Mouse (Mus musculus) midbrain, postnatal 0 days (tissue): ENCODE measurements at regions not wholly inside any gene's neighbourhood (a gene's known extent, or its start where the extent isn't known, plus 50 kb on each side); places are given as distances from the start of the nearest gene placed in this dataset.

ENCODE experiments used
- ATAC-seq: fragments of 200-750 bp; cut with Nextera tagmentation; 2 replicates; pipeline ENCODE4 v1.8.0; 2017; ENCODE audit warnings: moderate number of reproducible peaks, mild to moderate bottlenecking, moderate TSS enrichment, moderate library complexity; ENCODE audit not compliant: low FRiP score
- DNase-seq: peaks from one replicate; pipeline ENCODE4 v3.0.0-alpha.2; 2015; ENCODE audit warnings: low spot score
- H3K27ac ChIP-seq: fragments of 300-500 bp; sonication (generic); 2 replicates; pipeline ENCODE4 v1.5.1; 2014; ENCODE audit warnings: low read depth, mild to moderate bottlenecking, low read length, mixed read lengths
- H3K27me3 ChIP-seq: fragments of 300-500 bp; sonication (generic); 2 replicates; pipeline ENCODE4 v1.6.1; 2014; ENCODE audit warnings: low read length, control low read depth, mixed read lengths; ENCODE audit not compliant: insufficient read depth
- H3K36me3 ChIP-seq: fragments of 300-500 bp; sonication (generic); 2 replicates; pipeline ENCODE4 v1.6.1; 2014; ENCODE audit warnings: low read length, control low read depth, mixed read lengths; ENCODE audit not compliant: insufficient read depth
- H3K4me1 ChIP-seq: fragments of 300-500 bp; sonication (generic); 2 replicates; pipeline ENCODE4 v1.6.1; 2014; ENCODE audit warnings: mild to moderate bottlenecking, control low read depth, antibody characterized with exemption, low read length, mixed read lengths; ENCODE audit not compliant: insufficient read depth
- H3K4me2 ChIP-seq: fragments of 300-500 bp; sonication (generic); 2 replicates; pipeline ENCODE4 v1.6.1; 2014; ENCODE audit warnings: low read depth, mild to moderate bottlenecking, low read length, mixed read lengths; ENCODE audit not compliant: poor library complexity, severe bottlenecking
- H3K4me3 ChIP-seq: fragments of 300-500 bp; sonication (generic); 2 replicates; pipeline ENCODE4 v1.5.1; 2014; ENCODE audit warnings: low read depth, mild to moderate bottlenecking, low read length, moderate library complexity
- H3K9ac ChIP-seq: fragments of 300-500 bp; sonication (generic); replicated peaks from 2 replicates; pipeline ENCODE4 v1.6.1; 2014; ENCODE audit warnings: mild to moderate bottlenecking, low read length, moderate library complexity, mixed read lengths; ENCODE audit not compliant: poor library complexity, severe bottlenecking
- H3K9me3 ChIP-seq: fragments of 300-500 bp; sonication (generic); 2 replicates; pipeline ENCODE4 v1.6.1; 2016; ENCODE audit warnings: low read length, control low read depth
- CTCF ChIP-seq: IDR thresholded peaks from 2 replicates; pipeline ENCODE4 v1.5.1; 2016; ENCODE audit warnings: antibody characterized with exemption, mild to moderate bottlenecking
- WGBS: fragments of 180-500 bp; shearing (Covaris S2); extraction: QIAGEN DNeasy Blood & Tissue Kit; methylation state at CpG from one replicate; pipeline ENCODE4 v1.1.7; 2014; 5-methylcytosine and 5-hydroxymethylcytosine counted together

- TF ChIP-seq CTCF, result no peak
- no peaks in the 10 kb centered on the region for H3K36me3 ChIP-seq
- 76% methylated on average over 3 of the region's 3 CpGs for WGBS
- H3K4me2 ChIP-seq, result no peak overlapping the region
- no peak overlapping the region for H3K27ac ChIP-seq
- ATAC-seq (no peak), DNase-seq (no peak)
- no peaks in the 10 kb centered on the region for H3K27me3 ChIP-seq
- H3K9ac ChIP-seq, result no peak overlapping the region
- H3K4me1 ChIP-seq, result no peaks in the 10 kb centered on the region
- no peak overlapping the region for H3K4me3 ChIP-seq
- H3K9me3 ChIP-seq, result no peaks in the 10 kb centered on the region
These were observed 72.2 kb upstream of the Srd5a3 start for GRCm38 (mm10) chr5:76067881-76068280.

- H3K4me2 ChIP-seq, result no peak overlapping the region
- WGBS, result 71% methylated on average over 10 of the region's 10 CpGs
- H3K4me1 ChIP-seq, result no peaks in the 10 kb centered on the region
- H3K4me3 ChIP-seq, result no peak overlapping the region
- DNase-seq (no peak), ATAC-seq (no peak)
- H3K9me3 ChIP-seq, result no peaks in the 10 kb centered on the region
- no peaks in the 10 kb centered on the region for H3K36me3 ChIP-seq
- no peak overlapping the region for H3K27ac ChIP-seq
- no peak for TF ChIP-seq CTCF
- H3K27me3 ChIP-seq, result no peaks in the 10 kb centered on the region
- H3K9ac ChIP-seq, result no peak overlapping the region
These were observed 72.8 kb upstream of the Srd5a3 start for GRCm38 (mm10) chr5:76067231-76067630.

GRCm38 (mm10) chr5:76065789-76066188 is 74.3 kb upstream of the Srd5a3 start:
- H3K36me3 ChIP-seq, result no peaks in the 10 kb centered on the region
- 56% methylated on average over 4 of the region's 4 CpGs for WGBS
- H3K9me3 ChIP-seq, result no peaks in the 10 kb centered on the region
- H3K9ac ChIP-seq, result no peak overlapping the region
- DNase-seq (no peak), ATAC-seq (no peak)
- H3K4me1 ChIP-seq, result no peaks in the 10 kb centered on the region
- H3K27ac ChIP-seq, result no peak overlapping the region
- TF ChIP-seq CTCF, result no peak
- no peak overlapping the region for H3K4me2 ChIP-seq
- no peak overlapping the region for H3K4me3 ChIP-seq
- H3K27me3 ChIP-seq, result no peaks in the 10 kb centered on the region

- no peak for DNase-seq
- Histone ChIP-seq H3K9me3 (no peaks in the 10 kb centered on the region), H3K4me3 (no peak overlapping the region), H3K27me3 (no peaks in the 10 kb centered on the region), H3K27ac (no peak overlapping the region), H3K9ac (no peak overlapping the region), H3K36me3 (no peaks in the 10 kb centered on the region), H3K4me1 (no peaks in the 10 kb centered on the region), H3K4me2 (no peak overlapping the region)
- no peak for TF ChIP-seq CTCF
- ATAC-seq, result no peak
- WGBS, result 72% methylated on average over 6 of the region's 6 CpGs
These were observed 74.8 kb upstream of the Srd5a3 start for GRCm38 (mm10) chr5:76065227-76065626.

- H3K27me3 ChIP-seq, result no peaks in the 10 kb centered on the region
- no peak overlapping the region for H3K9ac ChIP-seq
- H3K4me1 ChIP-seq, result no peaks in the 10 kb centered on the region
- no peak for TF ChIP-seq CTCF
- H3K4me2 ChIP-seq, result no peak overlapping the region
- no peak overlapping the region for H3K4me3 ChIP-seq
- DNase-seq (no peak), ATAC-seq (no peak)
- no peaks in the 10 kb centered on the region for H3K9me3 ChIP-seq
- H3K27ac ChIP-seq, result no peak overlapping the region
- WGBS, result 75% methylated on average over 5 of the region's 5 CpGs
- H3K36me3 ChIP-seq, result no peaks in the 10 kb centered on the region
These were observed 75.4 kb upstream of the Srd5a3 start for GRCm38 (mm10) chr5:76064686-76065085.

GRCm38 (mm10) chr5:76063473-76063872 is 76.6 kb upstream of the Srd5a3 start:
- H3K36me3 ChIP-seq, result no peaks in the 10 kb centered on the region
- no peak overlapping the region for H3K4me2 ChIP-seq
- H3K9me3 ChIP-seq, result no peaks in the 10 kb centered on the region
- ATAC-seq (no peak), DNase-seq (no peak)
- no peak overlapping the region for H3K4me3 ChIP-seq
- no peak overlapping the region for H3K9ac ChIP-seq
- H3K27me3 ChIP-seq, result no peaks in the 10 kb centered on the region
- no peak for TF ChIP-seq CTCF
- no peak overlapping the region for H3K27ac ChIP-seq
- 69% methylated on average over 6 of the region's 6 CpGs for WGBS
- H3K4me1 ChIP-seq, result no peaks in the 10 kb centered on the region
